Mouse (Mus musculus) heart, adult 8-10 months (tissue): Measurements from ENCODE around the gene Ccdc182. TPM values are rescaled to one million over a fixed set of nuclear protein-coding genes. Genes with fewer than 3 reads are reported as not detected.

Source experiments
- DNase-seq: peaks from one replicate; pipeline ENCODE4 v3.0.0; 2022; ENCODE audit warnings: low spot score
- total RNA-seq, 4 experiments: library from RNA; stranded (reverse); gene quantifications; 2 replicates each; pipeline ENCODE4 v1.2.4; 2022

The Ccdc182 gene
- total RNA-seq, result not detected

DNA sequence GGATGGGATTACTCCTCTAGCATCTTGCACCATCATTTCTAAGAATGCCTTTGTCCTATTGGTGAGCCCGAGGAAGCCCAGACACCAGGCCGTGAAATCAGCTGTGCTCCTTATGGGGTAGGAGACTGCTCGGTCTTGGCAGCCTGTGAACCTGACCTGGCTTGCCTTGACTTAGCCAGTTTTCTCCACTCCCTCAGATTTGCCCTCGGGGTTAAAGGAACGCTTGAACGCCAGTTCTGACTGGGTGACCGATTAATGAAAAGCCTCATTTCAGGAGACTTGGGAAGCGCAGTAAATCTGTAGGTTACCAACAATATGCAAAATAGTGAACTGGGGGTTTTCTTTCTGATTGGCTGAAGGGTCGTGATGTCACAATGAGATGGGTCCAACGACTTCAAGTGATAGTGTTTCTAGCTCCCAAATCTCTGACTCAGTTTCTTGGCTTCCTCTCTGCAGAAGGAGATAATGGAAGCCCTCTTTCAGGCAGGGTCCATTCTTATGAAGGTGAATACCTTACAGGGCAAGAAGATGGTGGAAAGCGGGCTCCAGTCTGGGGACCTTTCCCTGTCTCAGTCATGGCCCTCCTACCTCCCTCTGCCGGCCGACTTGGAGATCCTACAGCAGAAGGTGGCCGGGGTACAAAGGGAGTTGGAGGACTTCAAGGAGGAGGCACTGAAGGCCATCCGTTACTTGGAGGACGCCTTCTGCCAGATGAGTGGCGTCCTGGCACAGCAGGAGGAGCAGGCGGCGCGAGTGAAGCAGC, at the start of gene Ccdc182:
TSS of gene Ccdc182 (plus strand) at position 428 of the 763 bp plus-strand sequence.
- no peak for DNase-seq

DNA sequence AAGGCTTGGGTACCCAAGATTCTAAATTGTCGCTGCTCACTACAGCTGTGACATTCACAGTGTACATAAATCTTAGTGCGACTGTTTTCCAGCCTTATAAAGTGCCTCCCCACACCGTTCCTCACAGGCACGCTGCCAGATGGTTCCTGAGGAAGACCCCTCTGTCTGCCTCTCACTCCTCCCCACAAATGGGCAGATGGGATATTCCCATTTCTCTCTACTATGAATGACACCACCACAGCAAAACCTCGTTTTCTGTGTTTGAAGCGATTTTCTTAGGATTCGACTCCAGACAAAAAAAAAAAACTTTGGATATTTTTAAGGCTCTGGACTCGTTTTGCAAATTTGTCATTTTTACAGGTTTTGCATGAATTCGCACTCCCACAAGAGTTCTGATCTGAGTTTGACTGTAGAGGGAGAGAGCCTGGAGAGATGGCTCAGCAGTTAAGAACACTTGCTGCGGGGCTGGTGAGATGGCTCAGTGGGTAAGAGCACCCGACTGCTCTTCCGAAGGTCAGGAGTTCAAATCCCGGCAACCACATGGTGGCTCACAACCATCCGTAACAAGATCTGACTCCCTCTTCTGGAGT, 48.2 kb upstream of the Ccdc182 start:
- no peak for DNase-seq

DNA sequence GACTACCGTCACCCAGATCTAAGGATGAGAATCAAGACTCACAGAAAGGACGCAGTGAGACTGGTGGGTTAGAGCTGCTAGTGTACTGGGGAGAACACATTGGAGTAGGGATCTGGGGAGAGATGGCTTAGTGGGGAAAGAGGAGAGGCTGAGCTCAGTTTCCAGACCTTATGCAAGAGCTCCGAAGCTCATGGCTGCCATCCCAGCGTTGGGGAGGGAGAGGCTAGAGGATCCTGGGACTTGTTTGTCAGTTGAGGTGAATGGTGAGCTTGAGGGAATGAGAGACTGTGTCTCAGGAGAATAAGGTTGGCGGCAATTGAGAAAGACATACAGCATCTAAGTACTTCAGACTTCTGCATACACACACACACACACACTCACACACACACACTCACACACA, 45.2 kb upstream of the Ccdc182 start:
- DNase-seq, result no peak

DNA sequence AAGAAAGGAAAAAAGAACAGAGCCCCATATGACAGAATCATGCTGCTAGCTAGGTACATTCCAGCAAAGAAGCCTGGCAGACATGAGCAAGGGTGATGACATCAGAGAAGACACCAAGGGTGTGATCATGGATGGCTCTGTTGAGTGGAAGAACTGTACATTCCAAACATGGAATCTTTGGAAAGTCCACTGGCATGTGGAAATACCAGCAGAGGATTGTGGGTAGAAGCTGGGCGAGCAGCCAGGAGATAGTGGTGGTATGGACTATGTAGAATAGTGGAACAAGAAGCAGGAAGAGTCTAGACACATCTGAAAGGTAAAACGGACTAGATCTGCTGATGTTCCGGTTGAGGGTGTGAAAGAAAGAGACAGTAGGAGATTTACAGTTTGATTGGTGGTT, 43.3 kb upstream of the Ccdc182 start:
- DNase-seq, result no peak

DNA sequence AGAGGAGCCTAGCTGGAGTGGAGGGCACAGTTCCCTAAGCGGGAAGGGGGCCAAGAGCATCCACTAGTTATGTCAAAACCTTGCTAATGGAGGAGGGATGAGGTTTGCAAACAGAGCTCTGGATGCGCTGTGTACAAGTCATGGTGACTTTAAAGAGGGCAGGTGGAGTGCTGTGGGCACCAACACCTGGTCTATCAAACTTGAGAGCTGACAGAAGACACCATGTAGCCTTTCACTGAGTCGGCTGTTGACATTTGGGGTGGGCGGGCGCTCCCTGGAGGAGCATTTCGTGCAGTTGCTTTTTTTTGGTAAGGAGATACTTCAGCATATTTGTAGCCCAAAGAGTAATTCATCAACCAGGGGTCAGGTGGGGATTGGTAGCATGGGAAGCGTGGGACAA, 42.6 kb upstream of the Ccdc182 start:
- no peak for DNase-seq

DNA sequence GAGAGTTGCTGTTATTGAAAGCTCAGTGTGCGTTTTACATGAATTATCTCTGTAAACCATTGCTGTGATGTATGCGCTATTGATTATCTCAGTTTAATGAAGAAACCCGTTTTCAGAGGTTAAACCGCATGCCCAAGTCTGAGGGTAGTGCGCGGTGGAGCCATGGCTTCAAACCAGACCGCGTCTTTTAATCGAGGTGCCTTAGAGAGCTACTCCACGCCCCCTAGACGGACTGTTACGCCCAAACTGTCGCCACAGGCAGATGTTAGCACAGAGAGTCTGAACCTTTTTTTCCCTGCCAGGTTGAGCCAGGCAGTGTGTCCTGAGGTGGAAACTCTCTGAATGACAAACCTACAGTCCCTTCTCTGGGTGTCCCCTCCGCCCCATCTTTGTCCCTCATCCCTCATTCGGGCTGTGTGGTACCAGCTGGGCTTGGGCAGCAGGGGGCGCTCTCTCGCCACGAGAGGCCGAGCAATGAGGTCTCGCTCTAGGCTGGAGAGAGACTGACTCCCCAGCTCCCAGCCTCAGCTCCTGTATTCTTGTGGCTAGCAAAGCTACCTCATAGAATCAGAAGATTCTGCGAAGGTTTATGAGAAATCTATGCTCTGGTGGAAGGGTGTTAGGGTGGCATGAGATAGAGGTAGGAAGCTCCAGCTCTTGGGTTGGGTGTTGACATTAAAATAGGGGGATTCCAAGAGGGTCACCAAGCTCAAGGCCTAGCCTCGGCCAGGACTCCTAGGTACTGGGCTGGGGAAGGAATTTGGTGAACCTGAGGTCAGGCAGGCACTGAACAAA, 41.7 kb upstream of the Ccdc182 start:
- DNase-seq, result peak; percentile 81

DNA sequence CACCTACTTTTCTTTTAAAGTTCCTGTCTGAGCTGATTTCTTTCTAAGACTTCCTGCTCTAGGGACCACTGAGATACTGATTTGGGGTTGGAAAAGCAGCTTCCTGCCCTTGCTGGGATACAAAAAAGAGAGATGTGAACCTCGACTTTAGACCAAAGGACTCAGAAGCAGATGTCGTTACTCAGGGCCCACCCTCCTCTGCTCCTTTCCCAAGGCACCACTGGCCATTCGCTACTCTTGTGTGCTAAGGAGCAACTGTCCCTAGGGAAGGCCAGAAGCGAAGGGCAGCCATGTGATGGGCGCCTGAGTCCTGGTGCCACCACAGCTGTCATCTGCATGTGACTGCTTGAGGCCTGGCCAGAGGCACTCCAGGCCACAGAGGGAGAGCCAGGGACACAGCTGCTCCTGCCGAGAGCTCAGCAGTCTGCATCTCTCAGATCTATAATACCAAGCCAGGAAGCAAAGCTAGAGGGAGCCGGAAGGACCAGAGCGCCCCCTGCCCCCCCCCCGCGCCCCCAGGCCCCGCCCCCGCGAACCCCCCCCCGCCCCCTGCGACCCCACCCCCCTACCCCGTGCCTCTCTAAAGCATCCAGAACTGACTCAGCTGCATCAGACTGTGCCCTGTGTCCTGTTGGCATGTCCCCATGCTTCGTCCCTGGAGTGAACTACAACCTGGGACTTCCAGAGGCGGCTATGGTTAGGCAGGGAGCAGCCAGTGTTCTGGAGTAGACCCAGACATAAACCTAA, 40.9 kb upstream of the Ccdc182 start:
- DNase-seq, result peak; percentile 49

DNA sequence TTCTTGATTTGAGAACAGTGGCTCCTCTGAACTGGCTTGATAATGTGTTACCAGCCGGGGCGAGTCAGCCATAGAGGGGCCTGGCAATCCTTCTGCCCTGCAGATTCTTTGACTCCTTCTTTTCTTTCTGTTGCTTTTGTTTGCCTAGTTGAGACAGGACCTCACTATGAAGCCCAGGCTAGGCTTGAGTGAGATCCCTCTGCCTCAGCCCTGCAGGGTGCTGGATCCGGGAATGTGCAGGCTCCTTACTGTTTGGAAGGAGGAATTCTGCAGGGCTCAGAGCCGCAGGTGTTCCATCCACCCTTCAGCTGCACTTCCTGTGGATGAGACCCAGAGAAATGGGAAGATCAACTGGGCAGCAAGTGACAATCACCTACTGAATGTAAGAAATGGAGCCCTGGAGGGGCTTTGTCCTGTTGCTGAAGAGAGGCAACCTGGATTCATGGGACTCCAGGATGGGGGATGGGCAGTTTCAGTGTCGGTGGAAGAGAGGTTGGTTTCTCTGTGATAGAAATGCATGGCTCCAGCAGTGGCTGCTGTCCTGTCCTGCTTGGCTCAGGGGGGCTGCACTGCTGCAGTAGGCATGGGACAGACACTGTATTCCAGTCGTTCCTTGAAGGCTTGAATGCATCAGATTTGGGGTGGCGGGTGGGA, 40.2 kb upstream of the Ccdc182 start:
- no peak for DNase-seq

DNA sequence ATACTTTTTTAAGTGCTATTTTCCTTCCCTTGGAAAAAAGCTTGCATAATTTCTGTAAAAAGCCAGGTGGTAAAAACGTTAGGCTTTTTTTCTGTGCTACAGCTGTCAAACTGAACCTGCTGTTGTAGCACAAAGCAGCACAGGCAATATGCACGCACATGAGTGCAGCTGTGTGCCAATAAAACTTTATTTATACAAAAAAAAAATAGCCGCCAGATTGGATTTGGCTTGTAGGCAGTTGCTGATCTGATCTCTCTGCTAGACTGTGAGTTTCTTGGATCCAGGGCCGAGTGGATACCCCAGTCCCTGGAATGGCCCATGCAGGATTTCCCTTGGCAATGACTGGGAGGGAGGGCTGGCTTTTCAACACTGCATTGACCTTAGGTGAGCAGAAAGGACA, 36.2 kb upstream of the Ccdc182 start:
- DNase-seq, result no peak

DNA sequence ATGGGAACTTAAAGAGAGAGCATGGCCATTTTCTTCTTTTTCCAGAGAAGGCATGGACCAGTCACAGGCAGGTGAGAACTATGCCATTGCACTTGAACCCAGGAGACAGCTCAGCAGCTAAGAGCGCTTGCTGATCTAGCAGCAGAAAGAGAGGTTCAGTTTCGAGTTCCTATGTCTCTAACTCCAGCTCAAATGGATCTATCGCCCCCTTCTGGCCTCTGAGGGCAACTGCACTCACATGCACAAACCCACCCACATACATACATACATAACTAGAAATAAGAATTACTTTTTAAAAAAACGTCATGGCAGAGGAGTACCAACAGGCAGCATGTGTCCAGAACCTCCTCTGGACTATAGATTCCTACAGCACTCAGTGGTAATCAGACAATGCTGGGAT, 35.6 kb upstream of the Ccdc182 start:
- no peak for DNase-seq

DNA sequence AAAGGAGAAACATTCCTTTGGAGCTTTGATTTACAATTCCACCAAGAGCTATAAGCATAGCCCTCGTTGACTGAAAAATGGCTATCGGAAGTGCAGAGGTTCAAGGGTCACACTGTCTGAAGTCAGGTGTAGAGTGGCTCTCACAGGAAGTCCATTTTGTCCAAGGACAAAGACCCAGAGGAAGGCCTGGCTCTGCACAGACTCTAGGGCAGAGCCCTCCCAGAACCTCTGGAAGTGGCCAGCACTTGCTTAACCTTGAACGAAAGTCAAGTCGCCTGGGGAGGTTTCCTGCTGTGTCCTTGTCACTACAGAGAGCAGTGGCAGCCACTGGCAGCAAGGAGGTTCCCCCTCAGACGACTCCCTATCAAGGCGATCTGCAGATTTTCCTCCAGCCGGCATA, 33.4 kb upstream of the Ccdc182 start:
- DNase-seq, result no peak

DNA sequence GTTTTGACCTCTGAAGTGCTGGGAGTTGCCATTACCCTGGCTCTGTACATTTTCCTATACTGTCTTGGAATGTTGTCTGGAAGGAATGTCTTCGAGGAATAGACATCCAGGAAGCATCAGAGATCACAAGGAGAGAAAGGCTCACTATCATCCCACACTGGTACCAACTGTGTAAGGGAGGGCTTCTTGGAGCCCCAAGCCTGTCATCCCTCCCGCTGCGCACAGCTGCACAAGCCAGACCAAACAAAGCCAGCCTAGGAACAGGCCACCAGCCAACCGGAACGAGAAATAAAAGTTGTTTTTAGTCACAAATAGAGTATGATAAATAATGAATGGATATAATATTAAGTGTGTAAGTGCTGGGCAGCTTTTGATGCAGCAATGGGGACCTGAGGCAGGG, 29.0 kb upstream of the Ccdc182 start:
- no peak for DNase-seq

DNA sequence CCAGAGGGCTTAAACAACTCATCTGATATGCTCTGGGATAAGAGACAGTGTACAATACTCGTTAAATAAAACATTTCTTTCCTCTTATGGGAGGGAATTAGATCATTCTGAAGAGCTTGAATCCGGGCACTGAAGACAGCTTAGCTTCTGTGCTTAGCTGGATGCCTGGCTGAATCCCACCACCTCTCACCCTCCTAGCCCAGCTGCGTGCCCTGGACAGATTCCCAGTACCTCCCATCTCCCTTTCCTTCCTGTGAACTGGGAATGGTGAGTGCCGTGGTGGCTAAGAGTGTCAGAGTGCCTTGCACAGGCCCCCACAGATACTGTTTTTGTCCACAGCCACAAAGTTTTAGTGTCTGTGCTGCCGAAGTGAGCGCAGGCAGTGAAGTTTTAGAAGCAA, 27.5 kb upstream of the Ccdc182 start:
- DNase-seq, result no peak

DNA sequence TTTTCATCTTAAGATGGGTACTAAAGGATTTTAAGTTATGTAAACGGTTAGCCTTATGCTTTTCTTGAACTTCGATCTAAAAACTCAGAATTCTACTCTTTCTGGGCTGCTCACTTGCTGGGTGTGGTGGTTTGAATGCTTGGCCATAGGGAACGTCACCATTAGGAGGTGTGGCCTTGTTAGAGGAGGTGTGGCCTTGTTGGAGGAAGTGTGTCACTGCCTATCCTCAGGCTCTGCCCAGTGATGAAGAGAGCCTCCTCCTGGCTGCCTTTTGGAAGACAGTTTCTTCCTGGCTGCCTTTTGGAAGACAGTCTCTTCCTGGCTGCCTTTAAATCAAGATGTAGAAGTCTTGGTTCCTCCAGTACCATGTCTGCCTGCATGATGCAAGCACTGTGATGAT, 22.0 kb upstream of the Ccdc182 start:
- DNase-seq, result no peak

DNA sequence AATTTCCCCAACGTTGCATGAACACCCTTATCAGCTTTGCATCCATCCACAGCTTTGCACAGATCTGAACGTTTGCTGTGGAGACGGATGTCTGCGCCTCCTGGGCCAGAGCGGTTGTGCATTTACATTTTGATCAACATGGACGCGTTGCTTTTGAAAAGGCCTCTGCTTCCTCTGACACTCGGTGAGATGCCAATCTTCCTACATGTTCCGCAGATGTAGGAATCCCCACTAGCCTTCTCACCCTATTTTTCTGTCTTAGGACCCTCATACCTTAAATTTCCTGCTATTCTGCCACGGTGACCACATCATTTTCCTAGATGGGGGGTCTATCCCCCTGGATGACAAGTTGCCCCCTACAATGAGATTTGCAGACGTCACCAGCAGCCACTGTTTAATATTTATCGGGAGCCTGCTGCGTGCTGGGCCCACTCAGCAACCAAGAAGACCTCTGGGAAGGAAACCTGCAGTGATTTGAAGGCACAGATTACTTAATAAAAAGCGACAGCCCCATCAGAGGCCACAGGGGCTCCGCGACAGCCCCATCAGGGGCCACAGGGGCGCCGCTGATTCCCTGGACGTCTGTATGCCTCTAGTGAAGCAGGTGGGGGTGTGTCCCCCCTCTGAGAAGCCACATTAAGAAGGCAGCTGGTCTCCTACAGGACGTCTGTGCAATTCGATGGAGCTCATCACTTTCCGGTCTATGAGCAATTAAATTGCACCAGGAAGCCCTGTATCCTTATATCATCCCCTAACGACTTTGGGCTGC, 19.6 kb upstream of the Ccdc182 start:
- no peak for DNase-seq

DNA sequence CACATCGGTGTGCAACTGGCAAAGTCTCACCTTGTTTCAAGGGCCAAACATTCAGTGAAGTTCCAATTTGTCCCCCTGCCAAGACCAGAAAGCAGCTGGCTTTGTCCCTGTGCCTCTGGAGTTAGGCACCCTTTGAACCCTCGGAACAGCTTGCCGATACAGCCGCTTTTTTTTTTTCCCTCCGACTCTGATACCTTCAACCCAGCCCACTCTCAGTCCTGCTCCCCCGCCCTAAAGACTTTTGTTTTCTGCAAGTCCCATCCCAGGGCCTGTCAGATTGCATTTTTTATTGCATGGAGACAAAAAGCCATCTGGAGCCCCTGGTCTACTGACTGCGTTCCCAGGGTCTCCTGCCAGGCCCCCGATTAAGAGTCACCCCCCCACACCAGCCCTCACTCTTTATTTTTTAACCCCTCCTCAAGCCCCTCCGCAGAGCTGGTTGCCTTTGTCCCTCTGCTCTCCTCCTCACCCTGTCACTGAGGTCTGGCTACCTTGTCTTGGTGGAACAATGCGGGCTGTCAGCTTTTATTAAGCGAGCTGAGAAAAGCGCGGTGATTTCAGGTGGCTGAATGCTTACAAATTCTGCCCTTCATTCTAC, 18.9 kb upstream of the Ccdc182 start:
- DNase-seq, result no peak

DNA sequence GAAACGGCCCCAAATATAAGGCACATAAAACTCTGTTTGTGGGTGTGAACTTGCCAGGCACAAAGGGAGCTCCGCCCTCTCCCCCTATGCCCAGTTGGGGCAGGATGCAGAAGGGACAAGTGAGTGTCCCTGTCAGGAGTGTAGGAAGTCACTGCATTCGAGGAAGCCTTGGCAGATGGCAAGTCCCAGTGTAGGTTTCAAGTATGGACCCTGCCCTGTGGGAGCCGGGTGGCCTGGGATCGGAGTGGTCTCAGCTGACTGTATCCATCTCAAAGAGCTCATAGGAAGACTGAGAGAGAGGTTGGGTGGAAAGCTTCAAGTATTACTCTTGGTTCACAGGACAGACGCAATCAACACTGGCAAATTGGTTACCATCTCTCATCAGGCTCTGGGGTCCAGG, 17.9 kb upstream of the Ccdc182 start:
- no peak for DNase-seq

DNA sequence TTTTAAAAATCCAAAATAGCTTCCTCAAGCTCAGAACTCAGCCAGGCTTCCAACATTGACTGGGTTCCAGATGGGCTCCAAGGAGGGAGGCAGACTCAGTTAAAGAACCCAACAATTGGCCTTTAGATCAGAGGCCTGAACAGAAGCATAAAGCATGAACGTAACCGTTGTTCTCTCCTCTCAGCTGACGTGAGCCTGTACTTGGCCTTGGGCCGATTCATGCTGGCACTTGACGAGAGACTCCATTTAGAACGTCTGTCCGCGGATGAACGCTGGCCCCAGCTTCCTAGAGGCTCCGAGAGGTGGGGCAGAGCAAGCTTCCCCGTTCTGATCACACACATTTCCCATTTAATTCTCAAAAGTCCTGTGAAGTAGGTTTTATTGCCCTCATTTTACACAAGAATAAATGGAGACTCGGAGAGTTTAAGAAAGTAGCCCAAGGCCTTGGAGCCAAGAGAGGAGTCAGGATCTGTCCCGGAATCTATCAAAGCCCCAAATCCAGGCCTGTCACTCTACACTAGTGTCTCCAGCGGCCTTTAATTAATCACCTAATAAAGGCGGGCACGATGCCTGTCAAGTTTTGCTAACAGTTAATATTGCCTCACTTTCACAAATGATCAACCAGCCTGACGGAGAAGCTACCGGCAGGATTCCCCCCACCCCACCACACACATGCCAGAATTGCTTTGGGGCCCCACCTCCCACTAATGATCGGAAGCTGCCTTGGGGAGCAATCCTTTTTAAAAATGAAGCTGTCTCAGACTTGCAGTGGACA, 17.1 kb upstream of the Ccdc182 start:
- DNase-seq, result peak; percentile 27

DNA sequence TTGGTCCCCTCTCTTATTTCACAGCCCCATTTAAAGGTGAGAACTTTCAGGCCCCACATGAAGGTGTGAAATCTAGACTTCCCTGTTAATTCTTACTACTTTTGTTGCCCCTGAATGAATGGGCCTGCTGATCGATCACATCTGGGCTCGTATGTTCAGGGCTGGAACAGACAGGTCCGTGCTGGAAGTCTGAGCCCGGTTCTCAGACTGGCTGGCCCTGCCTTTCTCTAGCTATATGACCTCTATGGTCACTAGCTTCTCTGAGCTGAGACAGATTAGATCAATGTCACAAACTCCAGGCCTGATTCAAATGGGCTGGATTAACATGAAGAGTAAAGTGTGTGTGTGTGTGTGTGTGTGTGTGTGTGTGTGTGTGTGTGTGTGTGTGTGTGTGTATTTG, 14.9 kb upstream of the Ccdc182 start:
- no peak for DNase-seq

DNA sequence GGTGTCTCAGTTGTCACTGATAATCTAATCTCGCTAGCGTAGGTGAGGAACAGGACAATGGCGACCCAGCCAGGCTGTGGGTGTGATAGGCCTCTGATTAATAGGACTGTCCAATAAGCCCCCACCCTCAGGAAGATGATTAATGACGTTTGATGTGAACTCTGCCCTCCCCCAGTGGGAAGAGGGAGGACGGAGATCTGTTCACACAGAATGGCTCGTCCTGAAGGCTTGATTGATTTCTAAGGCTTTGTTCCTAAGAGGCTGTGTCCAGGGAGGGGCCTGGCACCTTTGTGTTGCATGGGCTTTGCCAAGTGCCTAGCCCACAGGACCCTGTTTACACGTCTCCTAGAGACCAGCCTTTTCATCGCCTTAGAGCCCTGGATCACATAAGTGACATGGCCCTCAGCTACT, 13.4 kb upstream of the Ccdc182 start:
- DNase-seq, result no peak
